Mouse (Mus musculus): ENCODE measurements around the gene Gm20518.

DNA sequence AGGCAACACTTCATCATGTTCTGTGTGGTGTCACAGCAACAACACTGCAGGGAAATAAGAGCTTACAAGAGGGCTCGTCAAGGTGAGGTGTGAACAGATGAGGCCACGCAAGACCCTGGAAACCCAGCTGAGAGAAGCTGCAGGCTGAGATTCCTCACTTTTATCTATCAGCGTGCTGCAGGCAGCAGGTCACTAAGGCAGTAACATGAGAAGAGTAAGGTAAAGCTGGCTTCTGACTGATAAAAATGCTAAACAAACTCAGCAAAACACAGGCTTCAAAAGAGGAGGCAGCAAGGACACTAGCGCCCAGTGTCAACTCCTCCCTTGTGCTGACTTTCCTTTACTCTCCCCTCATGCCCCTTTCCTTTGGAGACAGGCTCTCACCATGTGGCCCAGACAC lies 18.5 kb downstream of the Gm20518 start:
- TF ChIP-seq CTCF (IDR thresholded peaks at IDR 0.05; ENCODE audit: low read depth) (no peak), EP300 (IDR thresholded peaks at IDR 0.05; ENCODE audit: low read depth) (no peak)

Measured in liver, postnatal 0 days (tissue).